ENCODE assay signal across 8 mouse cellular contexts in the genomic region with DNA sequence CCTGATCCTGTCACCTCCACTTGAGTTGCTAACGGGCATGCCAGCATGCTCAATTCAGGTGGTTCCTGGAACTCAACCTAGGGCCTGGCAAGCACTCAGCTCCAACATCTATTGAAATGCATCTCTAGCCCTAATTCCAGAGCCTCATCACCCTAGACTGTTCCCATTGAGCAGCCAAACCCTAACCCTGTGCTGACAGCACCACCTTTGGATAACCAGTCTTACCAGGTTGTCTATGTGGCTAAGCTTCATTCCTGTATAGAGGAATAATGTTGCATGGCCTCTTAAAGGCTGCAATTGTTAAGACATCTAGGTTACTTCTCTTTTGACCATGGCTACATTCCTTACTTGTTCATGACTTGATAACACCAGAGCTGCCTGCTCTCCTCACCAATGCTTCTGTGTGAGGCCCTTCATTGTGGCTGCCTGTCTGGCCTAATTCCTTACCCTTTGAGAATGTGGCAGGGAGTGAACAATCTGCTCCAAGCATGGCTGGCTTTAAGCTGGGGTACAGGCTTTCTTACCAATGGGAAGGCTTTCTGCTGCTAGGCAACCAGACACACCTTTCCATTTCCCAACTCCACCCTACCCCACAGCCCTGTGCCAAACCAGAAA. TPM values are rescaled to one million over a fixed set of nuclear protein-coding genes. Genes with fewer than 3 reads are reported as not detected.
DNase-seq lines count a peak whose midpoint lies in the region; ATAC-seq and TF ChIP-seq lines count a peak whose summit lies in the region.

No protein-coding gene starts in this region.

- DNase-seq in cerebellum, postnatal 4 days (ENCODE audit: low spot score in 2 of 2): peak; percentile 5 to 18
- no peak for DNase-seq in cerebellum, adult 11-12 months
- DNase-seq in A20 (ENCODE audit: low read depth, low spot score): peak; percentile 46
- no peak for DNase-seq in forebrain, embryonic 10.5 days (ENCODE audit: extremely low spot score, low spot score)
- DNase-seq in hindbrain, postnatal 0 days (ENCODE audit: low spot score): peak; percentile 6
- peak; percentile 69 for DNase-seq in lung, postnatal 36 days
- DNase-seq in Muller cell, postnatal 12 days (ENCODE audit: inconsistent ontology term): no peak
- DNase-seq in adrenal gland, postnatal 14 days: no peak

- H3K27ac ChIP-seq in forebrain, embryonic 10.5 days: no peak overlapping the region
- no peak overlapping the region for H3K27ac ChIP-seq in hindbrain, postnatal 0 days

- no peaks in the 10 kb centered on the region for H3K9me3 ChIP-seq in forebrain, embryonic 10.5 days
- no peaks in the 10 kb centered on the region for H3K9me3 ChIP-seq in hindbrain, postnatal 0 days (ENCODE audit: low read length)

- WGBS in forebrain, embryonic 10.5 days: 35% methylated on average over 1 of the region's 1 CpGs
- 26% methylated on average over 1 of the region's 1 CpGs for WGBS in hindbrain, postnatal 0 days

- peak overlapping the region; percentile 19 for H3K4me3 ChIP-seq in forebrain, embryonic 10.5 days
- peak overlapping the region; percentile 35 for H3K4me3 ChIP-seq in hindbrain, postnatal 0 days (ENCODE audit: low read length)

- peak overlapping the region; percentile 30; the same call in 1 of the 2 replicates for H3K9ac ChIP-seq in hindbrain, postnatal 0 days (replicated peaks; ENCODE audit: low read length)

- no peaks in the 10 kb centered on the region for H3K27me3 ChIP-seq in forebrain, embryonic 10.5 days (ENCODE audit: poor library complexity, severe bottlenecking)
- H3K27me3 ChIP-seq in hindbrain, postnatal 0 days (ENCODE audit: insufficient read depth, low read length): no peaks in the 10 kb centered on the region

- peaks cover 25% of the 10 kb centered on the region for H3K36me3 ChIP-seq in forebrain, embryonic 10.5 days (replicated peaks)
- H3K36me3 ChIP-seq in hindbrain, postnatal 0 days (ENCODE audit: insufficient read depth, low read length): peaks cover 14% of the 10 kb centered on the region

- H3K4me1 ChIP-seq in forebrain, embryonic 10.5 days: peaks cover 30% of the 10 kb centered on the region
- H3K4me1 ChIP-seq in hindbrain, postnatal 0 days (ENCODE audit: insufficient read depth, low read length): peaks cover 11% of the 10 kb centered on the region

- H3K4me2 ChIP-seq in hindbrain, postnatal 0 days (ENCODE audit: low read depth, low read length): peak overlapping the region; percentile 74

- no peak for TF ChIP-seq CTCF in hindbrain, postnatal 0 days (IDR thresholded peaks at IDR 0.05; ENCODE audit: low read depth)

- no peak for ATAC-seq in hindbrain, postnatal 0 days

RNA-seq across cellular contexts. Expression of a gene that starts 3.2 kb away (rescaled TPM):
- polyA plus RNA-seq in forebrain, embryonic 10.5 days (2016; fragmentation: Nextera tagmentation; extraction: Ambion mirVana): 2,559 and 2,733 TPM in 2 replicates
- 2,410 and 2,568 TPM in 2 replicates for total RNA-seq in hindbrain, postnatal 0 days (2014; rRNA removed)
- polyA plus RNA-seq in hindbrain, postnatal 0 days (2015; fragmentation: Nextera tagmentation; extraction: Ambion mirVana): 3,348 and 3,639 TPM in 2 replicates
- 1,064 and 1,109 TPM in 2 replicates for total RNA-seq in adrenal gland, postnatal 14 days (2021)

RNA-seq across cellular contexts. Expression of a gene that starts 16.2 kb away (rescaled TPM):
- 0.32 TPM in 1 of 2 replicates, not detected in the other for polyA plus RNA-seq in forebrain, embryonic 10.5 days (2016; fragmentation: Nextera tagmentation; extraction: Ambion mirVana)
- 3.0 and 9.0 TPM in 2 replicates for total RNA-seq in hindbrain, postnatal 0 days (2014; rRNA removed)
- polyA plus RNA-seq in hindbrain, postnatal 0 days (2015; fragmentation: Nextera tagmentation; extraction: Ambion mirVana): 1.5 and 1.9 TPM in 2 replicates
- total RNA-seq in adrenal gland, postnatal 14 days (2021): 0.37 and 0.71 TPM in 2 replicates

RNA-seq across cellular contexts. Expression of a gene that starts 33.4 kb away (rescaled TPM):
- polyA plus RNA-seq in forebrain, embryonic 10.5 days (2016; fragmentation: Nextera tagmentation; extraction: Ambion mirVana): 33.8 and 36.0 TPM in 2 replicates
- total RNA-seq in hindbrain, postnatal 0 days (2014; rRNA removed): 175 and 178 TPM in 2 replicates
- 74.6 and 76.4 TPM in 2 replicates for polyA plus RNA-seq in hindbrain, postnatal 0 days (2015; fragmentation: Nextera tagmentation; extraction: Ambion mirVana)
- 18.7 and 24.6 TPM in 2 replicates for total RNA-seq in adrenal gland, postnatal 14 days (2021)

Comparison
In these comparisons a context has a peak if more than half of its experiments do, and no peak if none do; other contexts are left out.
1. DNase-seq: peak in cerebellum, postnatal 4 days (2 of 2), A20 (single experiment), hindbrain, postnatal 0 days (single experiment) and lung, postnatal 36 days (single experiment); none in cerebellum, adult 11-12 months (single experiment), forebrain, embryonic 10.5 days (single experiment), Muller cell, postnatal 12 days (single experiment) and adrenal gland, postnatal 14 days (single experiment).